Mouse (Mus musculus): ENCODE data around the gene Ppp1r3c.

- TF ChIP-seq POLR2A (IDR thresholded peaks at IDR 0.05; ENCODE audit: control insufficient read depth, extremely low read depth, insufficient read depth, low read length, poor library complexity) (no peak), CTCF (IDR thresholded peaks at IDR 0.05; ENCODE audit: borderline replicate concordance, control insufficient read depth, extremely low read depth, insufficient read depth, low read length, poor library complexity) (no peak)
Measured at GRCm38 (mm10) chr19:36780375-36780774, 43.9 kb upstream of the Ppp1r3c start.

All from thymus, adult 2 months (tissue).